Mouse (Mus musculus) bone marrow, adult 2 months (tissue): ENCODE measurements around the gene Kif20b. TPM values are rescaled to one million over a fixed set of nuclear protein-coding genes. Genes with fewer than 3 reads are reported as not detected.

Source experiments
- H3K27ac ChIP-seq: fragments of 200-500 bp; 2 replicates; pipeline ENCODE4 v1.5.1; 2012; ENCODE audit warnings: low read depth, mild to moderate bottlenecking, control low read depth, inconsistent platforms, low read length; ENCODE audit not compliant: control insufficient read depth, poor library complexity, insufficient read depth
- H3K4me1 ChIP-seq: fragments of 200-500 bp; 2 replicates; pipeline ENCODE4 v1.6.1; 2011; ENCODE audit warnings: low read length; ENCODE audit not compliant: control insufficient read depth, insufficient read depth
- H3K4me3 ChIP-seq: fragments of 200-500 bp; replicated peaks from 2 replicates; pipeline ENCODE3; 2011; ENCODE audit warnings: mild to moderate bottlenecking, low read depth, low read length, control low read depth; ENCODE audit not compliant: control insufficient read depth
- CTCF ChIP-seq: fragments of 200-500 bp; IDR thresholded peaks from 2 replicates; pipeline ENCODE4 v1.5.1; 2011; ENCODE audit warnings: low read length, control low read depth; ENCODE audit not compliant: control insufficient read depth, insufficient read depth
- POLR2A ChIP-seq: fragments of 200-500 bp; IDR thresholded peaks from 2 replicates; pipeline ENCODE4 v1.6.1; 2011; ENCODE audit warnings: low read depth, mild to moderate bottlenecking, control low read depth, low read length, borderline replicate concordance; ENCODE audit not compliant: control insufficient read depth
- WGBS: fragments of 180-500 bp; shearing (Covaris S2); methylation state at CpG from one replicate; pipeline ENCODE4 v1.1.7; 2018; 5-methylcytosine and 5-hydroxymethylcytosine counted together
- polyA plus RNA-seq: library from polyadenylated mRNA; stranded (reverse); fragments of >200 nt; gene quantifications from 2 replicates; pipeline ENCODE4 v1.2.4, GENCODE M21; 2011; ENCODE audit warnings: low replicate concordance; ENCODE audit not compliant: missing spikeins, insufficient read depth, insufficient read length

The Kif20b gene
- polyA plus RNA-seq, 1 experiment: 27.4 TPM

- H3K4me3 ChIP-seq: no peak overlapping the region
- H3K27ac ChIP-seq: no peak overlapping the region
- 50% methylated on average over 11 of the region's 11 CpGs for WGBS
- TF ChIP-seq POLR2A: no peak
- TF ChIP-seq CTCF: no peak
- H3K4me1 ChIP-seq: no peaks in the 10 kb centered on the region
Measured at GRCm38 (mm10) chr19:34959369-34959768, 37.2 kb downstream of the Kif20b start.

GRCm38 (mm10) chr19:34984742-34985141 is 62.6 kb downstream of the Kif20b start:
- Histone ChIP-seq H3K4me3 (no peak overlapping the region), H3K27ac (no peak overlapping the region), H3K4me1 (no peaks in the 10 kb centered on the region)
- no peak for TF ChIP-seq CTCF
- TF ChIP-seq POLR2A: no peak
- WGBS: 81% methylated on average over 2 of the region's 2 CpGs

- WGBS: 66% methylated on average over 4 of the region's 4 CpGs
- Histone ChIP-seq H3K4me3 (no peak overlapping the region), H3K27ac (no peak overlapping the region), H3K4me1 (no peaks in the 10 kb centered on the region; the same call in 1 of the 2 replicates)
- no peak for TF ChIP-seq CTCF
- no peak for TF ChIP-seq POLR2A
Measured at GRCm38 (mm10) chr19:34990443-34990842, 68.3 kb downstream of the Kif20b start.

- TF ChIP-seq POLR2A: no peak
- TF ChIP-seq CTCF: no peak
- 6% methylated on average over 1 of the region's 1 CpGs for WGBS
Measured at GRCm38 (mm10) chr19:34992969-34993527, 70.9 kb downstream of the Kif20b start.

GRCm38 (mm10) chr19:35015058-35015457 is 92.9 kb downstream of the Kif20b start:
- WGBS: 65% methylated on average over 3 of the region's 3 CpGs
- no peak overlapping the region for H3K27ac ChIP-seq
- H3K4me1 ChIP-seq: no peaks in the 10 kb centered on the region
- H3K4me3 ChIP-seq: no peak overlapping the region
- no peak for TF ChIP-seq CTCF
- TF ChIP-seq POLR2A: no peak

More at GRCm38 (mm10) chr19:34992969-34993527, 70.9 kb downstream of the Kif20b start:
- Histone ChIP-seq H3K4me3 (no peak overlapping the region), H3K27ac (no peak overlapping the region), H3K4me1 (no peaks in the 10 kb centered on the region; the same call in 1 of the 2 replicates)

- TF ChIP-seq POLR2A (no peak), CTCF (no peak)
- Histone ChIP-seq H3K4me1 (no peaks in the 10 kb centered on the region), H3K4me3 (no peak overlapping the region), H3K27ac (no peak overlapping the region)
- 70% methylated on average over 4 of the region's 4 CpGs for whole genome bisulfite sequencing
Measured at GRCm38 (mm10) chr19:35017474-35018208, 95.5 kb downstream of the Kif20b start.

- 41% methylated on average over 4 of the region's 4 CpGs for WGBS
- TF ChIP-seq POLR2A: no peak
- TF ChIP-seq CTCF: no peak
- H3K27ac ChIP-seq: no peak overlapping the region
Measured at GRCm38 (mm10) chr19:35018209-35018581, 96.0 kb downstream of the Kif20b start.

More at GRCm38 (mm10) chr19:35018209-35018581, 96.0 kb downstream of the Kif20b start:
- Histone ChIP-seq H3K4me1 (no peaks in the 10 kb centered on the region), H3K4me3 (no peak overlapping the region)

Other genes with a start within 250 kb of the Kif20b start
- gene Slc16a12, start 175.1 kb upstream of the Kif20b start, polyA plus RNA-seq: not detected in 2 replicates
- gene Pank1, start 42.9 kb upstream of the Kif20b start, polyA plus RNA-seq: 1.8 and 2.1 TPM in 2 replicates